Mouse (Mus musculus) thymus, adult 2 months (tissue): ENCODE measurements around the gene Cacnb1.

Source experiments
- CTCF ChIP-seq: fragments of 200-500 bp; IDR thresholded peaks from 2 replicates; pipeline ENCODE4 v1.5.1; 2012; ENCODE audit warnings: mild to moderate bottlenecking, control low read depth, low read length, moderate library complexity, borderline replicate concordance; ENCODE audit not compliant: control insufficient read depth, poor library complexity, insufficient read depth; ENCODE audit errors: extremely low read depth
- POLR2A ChIP-seq: fragments of 200-500 bp; IDR thresholded peaks from 2 replicates; pipeline ENCODE4 v1.6.1; 2012; ENCODE audit warnings: mild to moderate bottlenecking, low read length, control low read depth, moderate library complexity; ENCODE audit not compliant: control insufficient read depth, poor library complexity, insufficient read depth; ENCODE audit errors: extremely low read depth

- no peak for TF ChIP-seq POLR2A
- no peak for TF ChIP-seq CTCF
These were observed 11.1 kb downstream of the Cacnb1 start for GRCm38 (mm10) chr11:98011716-98012115.
